In the genomic region with DNA sequence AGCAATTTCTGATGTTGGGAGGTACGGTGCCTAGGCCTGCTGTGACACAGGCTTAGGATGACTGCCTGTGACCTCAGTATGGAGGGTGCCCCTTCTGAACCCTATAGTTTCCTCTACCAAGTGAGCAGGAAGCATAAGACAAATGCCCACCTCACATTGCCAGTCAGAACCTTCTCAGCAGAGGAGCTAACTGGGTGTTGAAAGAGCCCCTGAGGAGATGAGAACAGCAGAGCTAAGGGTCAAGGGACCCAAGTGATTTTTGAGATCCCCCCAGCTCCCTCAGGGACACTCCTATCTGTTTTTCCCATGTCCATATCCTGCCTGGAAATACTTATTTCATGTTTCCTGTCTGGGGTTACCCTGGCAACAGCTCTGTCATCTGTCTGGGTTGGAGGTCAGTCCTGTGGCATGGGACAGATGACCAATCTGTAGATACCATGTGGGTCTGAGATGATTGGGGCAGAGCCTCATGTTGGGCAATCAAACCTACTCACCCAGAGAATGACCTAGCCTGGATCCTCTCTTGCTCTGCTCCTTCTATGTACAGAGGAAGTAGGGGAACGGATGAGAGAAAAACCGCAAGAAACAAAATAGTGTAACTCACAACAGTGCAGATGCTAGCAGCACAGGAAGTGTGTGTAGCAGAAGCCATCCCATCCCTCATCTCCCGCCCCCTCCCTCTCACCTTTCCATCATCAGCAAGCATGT, we compare ENCODE assay signal across 10 mouse cellular contexts.
DNase-seq lines count a peak whose midpoint lies in the region; TF ChIP-seq lines count a peak whose summit lies in the region.
"Had no signal": no experiment of that assay in that cellular context is flagged by ENCODE, and none has a peak within 500 bp of the region (broad histone marks: within the 10 kb centered on the region; RNA-seq: fewer than 3 reads in every experiment).

No protein-coding gene starts in this region.

- H3K4me3 ChIP-seq in heart, adult 2 months, result no peak overlapping the region
- H3K4me3 ChIP-seq in small intestine, adult 2 months (ENCODE audit: low read depth, low read length), result no peak overlapping the region
- H3K4me3 ChIP-seq: kidney, embryonic 15.5 days had no signal

- no peaks in the 10 kb centered on the region for H3K36me3 ChIP-seq in heart, adult 2 months (ENCODE audit: control insufficient read depth, insufficient read depth, low read length)
- no peaks in the 10 kb centered on the region for H3K36me3 ChIP-seq in small intestine, adult 2 months (ENCODE audit: control insufficient read depth, insufficient read depth, low read length)
- H3K36me3 ChIP-seq: kidney, embryonic 15.5 days had no signal

- peaks cover 10% of the 10 kb centered on the region for H3K4me1 ChIP-seq in heart, adult 2 months (ENCODE audit: control insufficient read depth, insufficient read depth, low read length)
- peaks cover 9% of the 10 kb centered on the region for H3K4me1 ChIP-seq in small intestine, adult 2 months (ENCODE audit: control insufficient read depth, insufficient read depth, insufficient read length, low read length)

- TF ChIP-seq CTCF in heart, adult 2 months (IDR thresholded peaks at IDR 0.05), result no peak
- TF ChIP-seq CTCF in small intestine, adult 2 months (IDR thresholded peaks at IDR 0.05; ENCODE audit: extremely low read depth, insufficient read length, insufficient replicate concordance, low read depth, low read length), result no peak

- TF ChIP-seq EP300 in heart, adult 2 months (IDR thresholded peaks at IDR 0.05; ENCODE audit: insufficient read depth, low read depth, low read length), result 0 out of 2 replicates have a peak, but pooled peaks have one; percentile 15

- intact Hi-C loops in heart, adult 2 months (cut with DNase I), result no loop called here
- intact Hi-C loops in heart, postnatal 36 days (cut with DNase I), result no loop called here

- no peak for DNase-seq in heart, adult 2 months
- no peak for DNase-seq in heart, postnatal 36 days
- peak; percentile 91 for DNase-seq in CD4-positive helper T cell, adult 2 months (ENCODE audit: low read depth, low spot score)
- peak; percentile 83 for DNase-seq in induced T-regulatory cell, adult 2 months (ENCODE audit: low read depth)
- no peak for DNase-seq in cerebellum, postnatal 25 days
- DNase-seq in retina, embryonic 14.5 days (ENCODE audit: low spot score), result no peak
- DNase-seq in layer of hippocampus, adult 11-12 months (ENCODE audit: low spot score), result no peak
- DNase-seq: cerebellum, adult 11-12 months had no signal

- H3K79me2 ChIP-seq in heart, adult 2 months (replicated peaks; ENCODE audit: control insufficient read depth, insufficient read depth, low read length), result peaks cover 2% of the 10 kb centered on the region; the same call in 1 of the 2 replicates

- no peak overlapping the region for H3K9ac ChIP-seq in heart, adult 2 months (ENCODE audit: low read depth, low read length)
- H3K9ac ChIP-seq: kidney, embryonic 15.5 days had no signal

- no peak for TF ChIP-seq POLR2A in heart, adult 2 months (IDR thresholded peaks at IDR 0.05; ENCODE audit: insufficient read depth, low read depth, low read length)
- TF ChIP-seq POLR2A in small intestine, adult 2 months (IDR thresholded peaks at IDR 0.05; ENCODE audit: low read depth, low read length), result no peak

- H3K27ac ChIP-seq in heart, adult 2 months, result peak overlapping the region; percentile 30; the same call in 1 of the 2 replicates
- H3K27ac ChIP-seq in small intestine, adult 2 months (ENCODE audit: insufficient read depth, low read depth, low read length), result 0 out of 2 replicates have a peak overlapping the region, but pooled peaks have one; percentile 22
- H3K27ac ChIP-seq: kidney, embryonic 15.5 days had no signal

- no peaks in the 10 kb centered on the region for H3K27me3 ChIP-seq in heart, adult 2 months (ENCODE audit: control insufficient read depth, insufficient read depth, low read length)
- peaks cover 6% of the 10 kb centered on the region; the same call in 1 of the 2 replicates for H3K27me3 ChIP-seq in small intestine, adult 2 months (ENCODE audit: control insufficient read depth, insufficient read depth, low read length)

- 53% methylated on average over 4 of the region's 4 CpGs for WGBS in heart, adult 2 months
- 88% methylated on average over 4 of the region's 4 CpGs for WGBS in small intestine, adult 2 months

Comparison
In these comparisons a context has a peak if more than half of its experiments do, and no peak if none do; other contexts are left out.
1. DNase-seq: peak in CD4-positive helper T cell, adult 2 months (single experiment) and induced T-regulatory cell, adult 2 months (single experiment); none in heart, adult 2 months (0 of 2), heart, postnatal 36 days (0 of 2), cerebellum, postnatal 25 days (0 of 2), retina, embryonic 14.5 days (single experiment) and layer of hippocampus, adult 11-12 months (single experiment).